Mouse (Mus musculus): Measurements from ENCODE around the gene Tspan31.

Tspan31 gene

GRCm38 (mm10) chr10:127070190-127071121 lies at the start of gene Tspan31:
Gene Tspan31 (minus strand): TSS chr10:127070264.
- DNase-seq = peak; percentile 50 to 58

GRCm38 (mm10) chr10:127119229-127119628 lies 49.2 kb upstream of the Tspan31 start:
- DNase-seq = no peak

DNA sequence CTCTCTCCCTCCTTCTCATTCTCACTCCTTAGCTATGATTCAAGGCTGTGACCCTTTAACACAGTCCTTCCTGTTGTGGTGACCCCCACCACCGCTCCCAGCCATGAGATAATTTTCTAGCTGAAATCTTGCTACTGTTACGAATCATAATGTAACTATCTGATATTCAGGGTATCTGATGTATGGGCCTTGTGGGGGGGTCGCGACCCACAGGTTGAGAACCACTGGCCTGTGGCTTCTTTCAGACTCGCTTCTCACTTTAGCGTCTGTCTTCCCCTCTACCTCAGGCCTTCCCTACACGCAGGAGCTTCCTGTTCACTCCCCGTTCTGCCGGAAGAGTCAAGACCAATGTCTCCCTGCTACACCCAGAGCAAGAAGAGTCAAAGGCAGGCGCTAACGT lies 48.4 kb upstream of the Tspan31 start:
- DNase-seq = no peak

GRCm38 (mm10) chr10:127115068-127115467 lies 45.0 kb upstream of the Tspan31 start:
- DNase-seq = no peak

GRCm38 (mm10) chr10:127114408-127114807 lies 44.3 kb upstream of the Tspan31 start:
- no peak for DNase-seq

- DNase-seq = no peak
Observed at GRCm38 (mm10) chr10:127111001-127111887, 41.2 kb upstream of the Tspan31 start.

DNA sequence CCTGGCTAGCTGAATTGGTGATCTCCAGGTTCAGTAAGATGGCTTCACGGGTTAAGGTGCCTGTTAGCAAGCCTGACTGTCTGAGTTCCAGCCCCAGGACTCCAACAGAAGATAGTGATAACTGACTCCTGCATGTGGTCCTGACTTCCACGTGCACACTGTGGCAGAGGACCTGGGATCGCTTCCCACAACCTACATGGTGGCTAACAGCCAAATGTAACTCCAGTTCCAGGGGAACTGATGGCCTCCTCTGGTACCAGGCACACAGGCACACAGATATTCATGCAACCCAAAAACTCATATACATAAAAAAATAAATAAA lies 38.2 kb upstream of the Tspan31 start:
- no peak for DNase-seq

DNA sequence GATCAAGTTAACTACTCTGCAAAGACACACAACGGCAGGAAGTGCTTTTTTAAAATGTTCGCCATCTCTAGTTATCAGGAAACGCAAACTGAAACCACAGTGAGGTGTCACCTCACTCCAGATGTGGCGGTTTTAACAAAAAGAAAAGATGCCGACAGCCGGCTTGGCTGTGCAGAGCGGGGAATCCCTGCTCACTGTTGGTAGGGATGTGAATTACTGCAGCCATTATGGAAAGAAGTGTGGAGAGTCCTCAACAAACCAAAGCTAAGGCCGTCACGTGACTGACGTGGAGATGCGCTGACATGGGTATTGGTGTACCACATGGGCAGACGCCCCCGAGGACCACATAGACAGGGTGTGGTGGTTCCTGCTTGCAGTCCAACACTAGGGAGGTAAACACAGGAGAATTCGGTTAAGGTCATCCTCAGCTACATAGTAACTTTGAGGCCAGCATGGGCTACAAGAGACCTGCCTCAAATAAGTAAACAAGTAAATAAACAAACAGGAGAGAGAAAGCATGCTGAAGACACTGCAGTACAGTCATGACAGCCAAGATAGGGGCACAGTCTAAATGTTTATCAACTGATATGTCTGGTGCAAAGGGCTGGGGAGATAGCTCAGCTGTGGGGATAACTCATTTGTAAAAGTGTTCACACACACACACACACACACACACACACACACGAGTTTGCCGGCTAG lies 37.6 kb upstream of the Tspan31 start:
- no peak for DNase-seq

DNA sequence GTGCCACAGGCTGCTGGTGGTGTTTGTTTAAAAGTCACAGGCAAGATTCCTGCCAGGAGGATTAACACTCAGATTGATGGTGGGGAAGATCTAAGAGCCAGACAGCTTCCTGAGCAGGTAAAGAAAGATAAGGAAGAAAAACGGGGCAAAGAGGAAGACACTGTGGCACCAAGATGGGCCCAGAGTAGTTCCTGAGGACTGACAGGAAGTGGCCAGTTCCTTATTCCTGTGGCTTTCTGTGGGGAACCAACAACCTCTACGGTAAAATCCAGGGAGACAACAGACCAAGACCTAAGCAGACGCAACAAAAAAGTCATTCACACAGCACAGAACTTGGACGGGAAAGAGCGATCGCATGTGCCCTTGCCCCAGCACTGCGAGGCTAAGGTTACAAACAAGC lies 33.6 kb upstream of the Tspan31 start:
- no peak for DNase-seq

DNA sequence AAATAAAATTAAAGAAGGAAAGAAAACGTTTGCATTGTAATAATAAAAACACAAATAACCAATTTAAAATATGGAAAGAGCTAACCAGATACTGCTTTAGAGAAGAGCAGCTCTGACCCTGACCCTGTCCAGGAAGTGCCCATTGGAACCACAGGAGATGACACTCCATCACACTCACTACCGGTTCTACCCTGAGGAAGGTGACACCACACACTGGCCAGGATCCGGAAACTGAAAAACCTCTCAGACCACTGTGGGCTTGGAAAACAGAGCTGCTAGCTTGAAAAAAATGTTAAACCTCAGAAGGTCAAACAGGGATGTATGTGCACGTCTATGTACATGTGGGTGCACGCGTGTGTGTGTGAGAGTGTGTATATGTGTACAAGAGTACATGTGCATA lies 31.1 kb upstream of the Tspan31 start:
- DNase-seq = no peak

GRCm38 (mm10) chr10:127100414-127100813 lies 30.4 kb upstream of the Tspan31 start:
- no peak for DNase-seq

- no peak for DNase-seq
Observed at GRCm38 (mm10) chr10:127099868-127100267, 29.8 kb upstream of the Tspan31 start.

DNA sequence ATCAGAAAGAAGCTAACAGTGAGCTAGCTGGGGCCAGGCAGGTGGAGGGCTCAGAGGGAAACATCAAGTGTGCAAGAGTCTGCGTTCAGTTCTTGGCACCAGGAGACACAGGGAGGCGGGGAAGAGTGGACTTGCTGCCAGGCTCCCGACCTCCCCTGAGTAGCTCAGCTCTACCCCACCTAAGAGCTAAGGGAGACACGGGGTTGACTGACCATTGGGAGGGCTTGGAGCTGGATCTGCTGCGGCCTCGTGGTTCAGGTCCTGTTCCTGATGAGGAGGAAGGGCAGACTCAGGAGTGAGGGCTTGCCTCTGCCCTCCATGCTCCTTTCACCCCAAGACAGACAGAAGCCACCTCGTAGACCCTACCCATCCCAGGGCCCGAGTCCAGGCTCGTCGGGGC lies 29.1 kb upstream of the Tspan31 start:
- no peak for DNase-seq

DNA sequence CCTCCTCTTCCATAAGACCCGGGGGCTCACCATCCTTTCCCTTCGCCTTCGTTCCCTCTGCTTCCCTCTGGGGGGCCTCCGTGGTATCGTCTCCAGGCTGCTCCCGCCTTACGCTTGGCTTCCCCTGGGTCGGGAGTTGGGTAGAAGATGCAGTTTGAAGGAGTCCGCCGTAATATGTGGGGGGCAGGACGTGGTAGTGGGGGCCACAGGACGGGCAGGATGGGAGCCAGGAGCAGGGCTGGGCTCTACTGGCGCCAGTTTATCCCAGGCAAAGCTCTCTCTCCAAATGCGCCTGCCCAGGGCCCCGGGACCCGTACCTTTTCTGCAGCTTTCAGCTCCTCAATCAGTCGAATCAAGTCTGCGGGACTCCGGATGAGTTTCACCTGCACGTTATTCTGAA lies 28.4 kb upstream of the Tspan31 start:
- DNase-seq = no peak

- no peak for DNase-seq
Observed at GRCm38 (mm10) chr10:127094382-127094802, 24.3 kb upstream of the Tspan31 start.

DNA sequence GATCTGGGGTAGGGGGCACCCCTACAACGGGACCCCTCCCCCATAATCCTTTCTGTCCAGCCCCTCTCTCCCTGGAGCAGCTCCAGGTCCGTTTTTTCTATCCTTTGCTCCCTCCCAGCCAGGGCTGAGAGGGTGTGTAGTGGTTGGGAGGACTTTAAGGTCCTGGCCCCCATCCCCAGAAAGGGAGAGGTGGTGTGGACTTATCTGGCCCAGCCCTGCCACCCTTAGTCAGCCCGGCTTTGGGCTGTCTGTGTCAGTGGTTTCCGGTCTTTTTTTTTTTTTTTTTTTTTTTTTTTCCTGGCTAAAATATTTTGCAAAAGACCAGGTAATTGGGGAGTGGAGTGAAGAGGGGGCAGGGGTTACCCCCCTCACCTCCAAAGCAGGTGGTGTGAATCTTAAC lies 22.7 kb upstream of the Tspan31 start:
- DNase-seq = no peak

DNA sequence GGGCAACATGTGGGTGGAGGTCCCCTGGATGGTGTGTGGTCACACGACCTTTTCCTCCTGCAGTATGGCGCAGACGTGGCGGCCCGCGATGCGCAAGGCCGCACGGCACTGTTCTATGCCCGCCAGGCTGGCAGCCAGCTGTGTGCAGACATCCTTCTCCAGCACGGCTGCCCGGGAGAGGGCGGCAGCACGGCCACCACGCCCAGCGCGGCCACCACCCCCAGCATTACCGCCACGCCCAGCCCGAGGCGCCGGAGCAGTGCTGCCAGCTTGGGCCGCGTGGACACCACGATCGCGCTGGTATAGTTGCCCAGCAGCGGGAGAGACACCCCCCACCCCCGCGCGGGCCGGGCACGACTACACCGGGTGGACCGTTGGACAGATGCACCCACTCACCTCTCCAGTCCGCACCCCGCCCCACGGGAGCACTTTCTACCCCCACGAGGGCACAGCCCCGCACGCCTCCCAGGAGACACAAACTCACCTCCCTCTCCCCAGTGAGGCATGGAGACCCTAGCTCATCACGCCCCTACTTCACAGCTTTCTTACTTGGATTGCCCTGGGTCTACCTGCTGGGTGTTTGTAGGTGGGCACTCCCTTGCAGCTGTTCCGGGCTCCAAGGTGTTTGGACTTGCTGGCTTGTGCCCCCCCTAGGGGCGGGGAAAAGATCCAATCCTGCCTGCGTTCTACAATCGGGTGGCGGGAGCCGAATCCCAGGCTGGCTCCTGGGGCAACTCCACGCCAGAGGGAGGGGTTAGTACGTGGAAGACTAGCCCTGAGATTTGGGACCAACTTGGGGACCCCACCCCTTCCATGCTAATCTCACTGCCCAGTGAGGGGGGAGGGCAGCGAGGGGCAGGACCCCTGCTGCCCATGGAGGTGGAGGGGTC lies 21.7 kb upstream of the Tspan31 start:
- no peak for DNase-seq

DNA sequence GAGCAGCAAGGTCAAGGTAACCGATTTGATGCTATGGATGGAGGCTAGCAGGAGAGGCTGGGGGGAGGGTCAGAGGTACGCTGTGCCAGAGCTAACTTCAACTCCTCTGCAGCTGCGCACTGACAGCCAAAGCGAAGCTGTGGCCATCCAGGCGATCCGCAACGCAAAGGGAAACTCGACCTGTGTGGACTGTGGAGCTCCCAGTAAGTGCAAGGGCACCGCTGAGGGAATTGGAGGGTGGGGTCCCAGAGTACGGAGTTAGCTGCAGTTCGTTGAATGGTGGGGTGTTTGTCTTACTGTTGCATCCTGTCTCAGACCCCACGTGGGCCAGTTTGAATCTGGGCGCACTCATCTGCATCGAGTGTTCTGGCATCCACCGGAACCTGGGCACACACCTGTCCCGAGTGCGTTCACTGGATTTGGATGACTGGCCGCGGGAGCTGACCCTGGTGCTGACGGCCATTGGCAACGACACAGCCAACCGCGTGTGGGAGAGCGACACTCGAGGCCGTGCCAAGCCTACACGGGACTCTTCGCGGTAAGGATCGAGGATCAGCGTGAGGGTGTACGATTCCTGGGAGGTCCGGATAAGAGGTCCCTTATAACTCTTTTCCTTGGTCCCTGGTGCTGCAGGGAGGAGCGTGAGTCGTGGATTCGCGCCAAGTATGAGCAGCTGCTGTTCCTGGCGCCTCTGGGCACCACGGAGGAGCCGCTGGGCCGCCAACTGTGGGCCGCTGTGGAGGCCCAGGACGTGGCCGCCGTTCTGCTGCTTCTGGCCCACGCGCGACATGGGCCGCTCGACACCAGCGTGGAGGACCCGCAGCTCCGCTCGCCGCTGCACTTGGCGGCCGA lies 20.7 kb upstream of the Tspan31 start:
- DNase-seq = no peak

GRCm38 (mm10) chr10:127085633-127086032 lies 15.6 kb upstream of the Tspan31 start:
- DNase-seq = no peak

GRCm38 (mm10) chr10:127085052-127085451 lies 15.0 kb upstream of the Tspan31 start:
- no peak for DNase-seq

DNA sequence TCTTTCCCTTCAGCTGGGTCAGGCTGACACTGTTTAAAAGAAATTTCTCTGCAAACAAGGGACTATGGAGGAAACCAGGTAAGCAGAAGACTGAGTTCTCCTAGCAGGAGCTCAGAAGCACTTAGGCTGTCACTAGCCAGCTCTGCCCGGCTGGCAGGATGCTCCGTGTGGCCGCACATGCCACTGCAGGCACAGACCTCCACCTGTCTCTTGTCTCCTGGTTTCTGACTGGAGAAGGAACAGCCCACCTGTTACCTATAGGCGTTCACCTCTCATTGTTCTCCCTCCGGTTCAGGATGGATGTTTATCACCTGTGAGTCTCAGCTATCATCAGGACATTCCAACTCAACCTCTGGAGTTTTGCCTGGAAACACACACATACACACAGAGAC lies 13.8 kb upstream of the Tspan31 start:
- no peak for DNase-seq
